Mouse (Mus musculus) cerebellum, adult 11 months (tissue): Measurements from ENCODE around the gene AI413582.
A peak's percentile ranks its signal among the peaks of the same experiment; 100 is the strongest.

ENCODE experiments used
- DNase-seq: peaks from one replicate; pipeline ENCODE4 v3.0.0; 2022

AI413582 gene

DNA sequence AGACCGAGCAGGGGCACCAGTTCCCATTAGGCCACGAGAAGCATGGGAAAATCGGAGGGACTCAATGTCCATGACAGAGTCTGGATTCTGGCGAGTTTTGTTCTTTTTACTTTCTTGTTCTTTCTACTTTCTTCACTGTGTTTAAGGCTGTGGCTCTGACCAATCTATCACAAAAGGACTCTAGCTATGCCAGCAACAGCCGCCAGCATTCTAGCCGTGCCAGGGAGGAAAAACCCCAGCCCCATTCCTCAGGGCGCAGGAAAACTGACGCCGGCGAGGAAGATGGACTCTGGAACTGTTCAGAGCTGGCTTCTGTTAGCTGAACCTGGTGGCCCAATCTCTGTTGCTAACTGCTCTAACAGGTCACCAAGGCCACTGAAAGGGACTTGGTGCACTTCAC is 12.9 kb upstream of the AI413582 start:
- DNase-seq: no peak

DNA sequence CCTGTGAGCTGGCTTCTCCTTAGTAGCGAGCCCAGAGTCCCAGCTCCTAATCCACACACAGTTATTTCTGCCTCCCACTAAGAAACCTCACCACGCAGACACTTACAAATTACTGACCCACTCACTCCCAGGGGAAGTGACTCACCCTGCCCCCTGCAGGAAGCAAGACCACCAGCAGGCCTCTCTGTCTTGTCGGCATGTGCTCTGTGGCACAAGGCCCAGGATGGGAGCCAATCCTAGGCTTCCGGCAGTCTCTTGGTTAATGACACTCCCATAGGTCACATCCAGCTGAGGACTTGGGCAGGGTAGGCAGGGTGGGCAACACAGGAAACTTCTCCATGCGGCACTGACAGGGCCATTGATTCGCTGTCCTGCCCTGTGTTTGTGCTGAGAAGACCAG is 11.9 kb upstream of the AI413582 start:
- DNase-seq: no peak

DNA sequence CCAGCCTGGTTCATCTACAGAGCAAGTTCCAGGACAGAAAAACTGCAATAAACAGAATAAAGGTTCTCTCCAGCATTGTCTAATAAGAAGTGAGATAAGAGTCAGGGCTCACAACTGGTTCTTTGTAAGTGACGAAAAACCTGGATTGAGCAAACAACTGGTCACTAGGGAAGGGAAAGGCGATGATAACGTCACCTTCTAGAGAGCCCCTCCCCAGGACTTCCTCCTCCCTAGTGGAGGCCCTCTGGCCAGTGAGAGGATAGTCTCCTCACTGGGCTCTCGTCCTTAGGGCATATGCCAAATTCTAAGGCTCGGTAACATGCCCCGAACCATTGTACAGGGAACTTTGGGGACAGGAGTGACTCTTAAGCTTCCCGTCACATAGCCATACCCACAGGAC is 10.5 kb upstream of the AI413582 start:
- no peak for DNase-seq

DNA sequence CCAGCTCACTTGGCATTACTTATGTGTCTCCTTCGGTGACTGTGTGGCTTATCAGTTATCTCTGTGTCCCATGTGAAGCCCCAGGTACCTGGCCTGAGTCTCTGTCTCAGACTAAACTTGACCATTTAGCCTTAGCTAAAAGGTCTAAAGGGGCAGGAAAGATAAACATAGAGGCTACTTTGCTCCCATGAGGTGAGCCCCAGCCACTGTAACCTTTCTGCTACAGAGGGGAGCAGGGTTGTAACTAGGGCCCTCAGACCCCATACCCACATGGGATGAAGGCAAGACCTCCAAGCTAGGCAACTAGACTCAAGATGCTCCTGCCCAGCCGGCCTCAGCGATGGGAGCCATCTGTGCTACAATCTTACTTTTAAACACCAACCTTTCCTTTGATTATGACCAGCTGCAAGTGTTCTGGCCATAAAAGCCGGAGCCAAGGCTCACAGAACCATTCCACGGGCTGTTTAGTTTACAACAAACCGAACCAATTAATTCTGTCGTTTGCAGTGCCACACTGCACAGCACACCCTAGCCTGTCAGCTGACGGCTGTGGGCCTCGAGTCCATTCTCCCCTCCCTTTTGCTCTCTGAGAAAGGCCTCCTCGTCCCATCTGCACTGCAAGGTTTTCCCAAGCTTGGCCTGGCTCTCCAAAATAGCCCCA is 9.7 kb upstream of the AI413582 start:
- no peak for DNase-seq

DNA sequence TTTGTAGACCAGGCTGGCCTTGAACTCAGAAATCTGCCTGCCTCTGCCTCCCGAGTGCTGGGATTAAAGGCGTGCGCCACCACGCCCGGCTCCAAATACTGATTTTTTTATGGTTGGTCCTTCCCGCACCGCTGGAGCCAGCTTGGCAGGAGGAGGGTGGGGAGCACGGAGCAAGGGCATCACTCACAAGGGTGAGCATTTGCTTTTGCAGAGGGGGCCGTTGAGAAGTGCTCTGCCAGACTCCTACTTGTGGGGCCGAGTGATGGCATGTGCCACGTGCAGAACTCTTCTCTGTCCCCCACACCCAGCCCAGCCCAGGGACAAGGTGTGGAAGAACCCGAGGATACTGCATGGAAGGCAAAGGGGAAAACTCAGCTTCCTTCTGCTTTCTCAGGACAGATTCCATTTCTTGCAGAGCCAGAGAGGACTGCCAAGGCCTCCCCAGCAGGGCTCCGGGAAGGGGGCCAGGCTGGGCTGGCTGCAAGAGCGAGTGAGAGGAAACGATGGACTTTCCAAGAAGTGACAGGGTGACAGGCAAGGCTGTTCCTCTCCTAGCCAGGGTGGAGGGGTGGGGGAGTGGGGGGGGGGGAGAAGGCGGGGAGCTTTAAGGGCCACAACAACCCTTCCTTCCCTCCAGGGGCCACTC is 9.0 kb upstream of the AI413582 start:
- peak; percentile 91 for DNase-seq

DNA sequence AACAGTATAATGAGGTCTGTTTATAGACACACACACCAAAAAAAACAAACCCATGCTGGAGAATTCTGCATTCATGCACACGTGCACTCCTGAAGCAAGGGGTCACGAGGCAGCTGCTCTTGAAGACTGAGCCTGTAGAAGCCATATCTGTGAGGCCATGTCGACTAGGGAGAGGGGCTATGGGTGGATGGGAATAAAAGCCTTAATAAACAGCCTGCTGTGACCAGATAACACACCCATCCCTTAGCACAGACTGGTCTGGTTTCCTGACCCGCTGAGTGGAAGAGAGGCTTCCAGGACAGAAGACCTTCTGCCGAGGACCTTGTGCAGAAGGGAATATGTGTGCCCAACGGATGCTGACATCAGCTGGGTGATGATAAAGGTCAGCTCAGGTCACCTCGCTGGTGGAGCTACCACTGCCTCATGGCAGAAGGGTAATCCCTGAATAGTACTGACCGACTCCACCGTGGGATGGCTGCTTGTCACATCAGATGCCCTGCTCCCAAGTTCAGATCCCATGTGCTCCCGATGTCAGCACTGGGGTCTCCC is 8.3 kb upstream of the AI413582 start:
- no peak for DNase-seq

DNA sequence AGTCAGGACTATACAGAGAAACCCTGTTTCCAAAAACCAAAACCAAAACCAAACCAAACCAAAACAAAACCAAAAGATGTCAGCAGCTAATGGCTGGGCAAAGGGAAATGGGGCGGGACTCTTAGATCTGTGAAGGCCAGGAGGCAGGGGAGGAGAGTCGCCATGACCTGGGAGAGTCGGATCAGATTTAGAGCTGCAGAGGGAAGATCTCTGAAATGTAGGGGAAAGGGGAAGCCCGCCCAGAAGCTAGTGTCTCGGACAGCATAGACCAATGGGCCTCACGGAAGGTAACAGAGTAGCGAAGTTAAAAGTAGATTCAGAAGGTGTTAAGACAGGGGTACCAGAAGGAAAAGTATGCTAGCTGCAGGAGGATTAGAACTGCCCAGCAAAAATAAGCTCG is 5.8 kb upstream of the AI413582 start:
- DNase-seq: no peak

DNA sequence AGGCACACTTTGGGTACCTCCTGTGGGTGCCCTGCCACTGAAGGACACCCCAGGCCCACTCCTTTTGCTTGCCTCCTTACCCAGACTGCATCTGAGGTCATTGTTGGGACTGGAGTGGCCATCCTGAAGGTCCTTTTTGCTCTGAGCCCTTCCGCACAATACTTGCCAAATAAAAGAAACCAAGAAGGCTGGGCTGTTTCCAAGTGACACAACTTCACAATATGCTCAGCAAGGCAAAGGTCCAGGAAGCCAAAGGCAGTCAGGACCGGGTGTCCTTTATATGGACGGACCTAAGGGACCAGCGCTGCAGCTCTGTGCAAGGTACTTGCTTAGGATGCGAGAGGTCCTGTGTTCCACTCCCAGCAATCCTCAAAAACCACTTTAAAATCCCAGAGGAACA is 2.7 kb upstream of the AI413582 start:
- no peak for DNase-seq

DNA sequence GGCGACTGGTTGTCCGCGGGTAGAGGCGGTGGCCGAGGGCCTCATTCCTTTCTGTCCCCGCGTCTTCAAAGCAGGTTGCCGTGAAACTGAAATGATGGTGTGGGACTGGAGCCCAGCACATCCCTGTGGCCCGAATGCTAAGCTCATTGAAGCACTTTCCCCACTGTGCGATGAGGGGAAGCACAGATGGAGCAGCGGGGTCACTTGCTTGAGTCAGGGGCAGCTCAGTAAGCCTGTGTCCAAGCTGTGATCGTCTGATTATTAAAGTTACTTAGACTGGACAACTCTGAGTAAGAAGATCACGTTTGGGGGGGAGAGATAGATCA is 349 bp upstream of the AI413582 start:
- DNase-seq: no peak

DNA sequence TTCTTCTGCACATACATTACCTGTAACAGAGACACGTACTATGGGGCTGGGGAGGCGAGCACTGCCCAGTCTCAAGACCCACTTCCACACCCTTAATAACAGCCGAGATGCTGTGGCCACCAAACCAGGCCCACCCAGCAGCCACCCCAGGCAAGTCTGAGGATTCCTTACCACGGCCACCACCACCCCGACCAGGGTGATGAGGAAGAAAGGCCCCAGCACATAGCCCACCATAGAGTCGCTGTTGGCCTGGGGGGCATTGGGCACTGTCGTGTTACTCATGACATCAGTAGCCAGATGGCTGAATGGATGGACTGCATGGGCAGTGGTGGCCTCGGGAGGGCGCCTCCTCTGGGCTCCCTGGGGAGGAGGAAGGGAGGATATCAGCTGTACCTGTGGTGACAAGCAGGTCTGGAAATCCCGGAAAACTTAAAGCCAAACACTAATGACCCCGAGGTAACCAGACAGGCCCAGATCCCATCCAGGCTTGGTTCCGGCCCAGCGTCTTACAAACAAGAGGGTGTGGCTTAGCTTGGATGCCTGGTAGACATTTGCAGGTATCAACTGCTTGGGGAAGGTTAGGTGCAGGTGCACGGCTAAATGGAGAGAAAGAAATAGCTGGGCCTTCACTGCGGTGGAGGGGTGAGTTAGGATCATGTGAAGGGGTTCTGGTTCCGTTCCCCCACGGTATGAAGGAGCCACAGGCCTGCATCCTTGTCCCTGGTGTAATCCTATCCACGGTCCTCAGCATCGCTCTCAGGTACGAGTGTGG is 979 bp downstream of the AI413582 start:
- no peak for DNase-seq

DNA sequence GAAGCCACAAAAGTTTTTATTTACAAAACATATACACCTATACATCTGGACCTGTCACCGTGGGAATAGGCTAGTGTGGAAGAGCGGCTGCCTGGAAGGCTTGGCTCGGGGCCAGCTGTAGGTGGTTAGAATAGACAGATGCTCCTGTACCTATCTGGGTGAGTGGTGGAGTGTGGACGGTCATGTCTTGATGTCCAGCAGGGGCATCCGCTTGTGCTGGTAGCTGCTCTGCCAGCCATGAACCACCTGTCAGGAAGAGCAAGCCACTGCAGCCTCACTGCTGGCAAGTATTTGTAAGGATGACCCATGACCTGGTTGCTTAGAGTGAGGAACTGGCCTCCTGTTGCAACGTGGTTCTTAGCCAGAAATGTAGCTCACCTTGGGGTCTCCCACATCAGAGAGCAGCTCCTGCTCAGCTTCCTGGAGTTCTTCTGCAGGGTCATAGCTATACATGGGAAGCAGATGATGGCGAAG is 1.7 kb downstream of the AI413582 start:
- no peak for DNase-seq

DNA sequence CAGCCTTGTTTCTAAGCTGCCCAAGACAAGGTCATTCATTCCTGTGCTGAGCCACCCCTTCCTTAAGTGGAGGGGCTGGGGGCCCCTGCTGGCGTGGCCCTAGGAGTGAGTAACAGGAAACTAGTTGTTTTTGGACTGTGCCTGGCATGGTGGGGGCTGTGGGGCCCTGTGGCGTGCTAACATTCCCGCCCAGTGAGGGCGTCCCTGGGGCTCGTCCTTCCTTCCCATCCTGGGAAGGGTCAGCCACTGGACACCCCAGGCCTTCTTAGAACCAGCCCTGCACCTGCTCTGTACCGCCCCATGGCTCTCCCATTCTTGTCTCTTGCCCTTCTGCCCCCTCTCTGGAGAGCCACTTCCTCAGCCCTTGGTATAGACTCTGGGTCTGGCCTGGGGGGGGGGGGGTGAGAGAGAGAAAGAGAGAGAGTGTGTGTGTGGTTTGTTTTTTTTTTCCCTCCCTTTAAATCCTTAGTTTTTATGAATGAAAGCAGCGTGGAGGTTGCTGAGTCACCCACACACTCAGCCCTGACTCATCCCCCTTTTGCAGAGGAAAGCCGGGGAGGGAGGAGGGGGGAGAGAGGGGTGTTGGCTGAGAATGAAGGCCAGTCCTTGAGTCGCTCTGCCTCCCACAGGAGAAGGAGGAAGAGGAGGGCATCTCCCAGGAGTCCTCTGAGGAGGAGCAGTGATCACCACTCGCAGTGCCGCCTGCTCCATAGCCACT is 3.6 kb downstream of the AI413582 start:
- no peak for DNase-seq

DNA sequence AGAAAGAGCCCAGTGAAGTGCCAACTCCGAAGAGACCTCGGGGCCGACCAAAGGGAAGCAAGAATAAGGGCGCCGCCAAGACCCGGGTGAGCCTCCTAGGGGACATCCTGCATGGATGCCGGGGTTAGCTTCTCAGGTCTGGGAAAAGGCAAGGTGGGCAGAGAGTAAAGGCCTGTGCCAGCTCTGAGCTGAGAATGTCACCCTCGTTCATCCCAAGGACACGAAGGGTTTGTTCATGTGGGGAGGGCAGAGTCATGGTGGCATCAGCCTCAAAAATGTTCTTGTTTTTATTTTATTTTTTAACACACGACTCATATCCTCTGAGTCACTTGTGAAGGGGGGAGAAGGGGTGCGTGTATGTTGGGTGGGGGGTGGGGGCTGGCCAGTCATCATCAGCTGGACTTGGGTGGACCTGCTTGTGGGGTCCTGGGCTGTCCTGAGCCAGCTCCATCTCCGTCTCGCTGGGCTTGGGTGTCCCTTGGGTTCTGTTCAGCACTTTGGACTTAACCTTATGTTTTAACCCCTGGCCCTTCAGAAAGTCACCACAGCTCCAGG is 4.6 kb downstream of the AI413582 start:
- DNase-seq: no peak

DNA sequence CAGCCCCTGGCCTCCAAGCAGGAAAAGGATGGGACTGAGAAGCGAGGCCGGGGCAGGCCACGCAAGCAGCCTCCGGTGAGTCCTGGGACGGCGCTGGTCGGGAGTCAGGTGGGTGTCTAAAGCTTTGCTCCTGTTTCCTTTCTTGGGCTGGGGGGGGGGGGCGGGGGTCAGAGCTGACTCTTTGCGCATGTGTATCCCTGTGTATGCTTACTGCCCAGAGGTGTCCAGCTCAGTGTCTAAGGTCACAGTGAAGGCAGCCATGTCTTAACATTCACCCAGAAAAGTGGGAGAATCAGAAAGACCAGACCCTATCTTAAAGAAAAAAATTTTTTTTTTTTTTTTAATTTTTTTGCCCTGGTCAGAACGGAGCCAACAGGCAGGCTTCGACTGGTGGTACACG is 6.0 kb downstream of the AI413582 start:
- DNase-seq: no peak

DNA sequence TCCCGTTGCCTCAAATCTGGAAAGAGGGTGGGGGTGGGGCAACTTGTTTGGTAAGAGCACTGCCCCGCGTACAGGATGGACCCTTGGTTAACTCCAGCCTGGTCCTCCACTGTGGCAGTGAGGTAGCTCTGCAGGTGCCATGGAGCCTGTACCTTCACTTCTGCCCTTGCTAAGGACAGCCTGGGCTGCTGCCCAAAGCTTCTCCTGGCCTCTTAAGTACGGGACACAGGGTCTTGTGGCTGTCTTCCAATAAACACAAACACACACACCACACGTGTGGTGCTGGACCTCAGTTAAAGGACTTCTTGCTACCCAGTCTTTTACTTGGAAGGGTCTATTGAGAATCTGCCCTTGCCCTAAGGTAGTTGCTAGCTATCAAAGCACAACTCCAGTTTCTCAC is 6.7 kb downstream of the AI413582 start:
- DNase-seq: no peak

DNA sequence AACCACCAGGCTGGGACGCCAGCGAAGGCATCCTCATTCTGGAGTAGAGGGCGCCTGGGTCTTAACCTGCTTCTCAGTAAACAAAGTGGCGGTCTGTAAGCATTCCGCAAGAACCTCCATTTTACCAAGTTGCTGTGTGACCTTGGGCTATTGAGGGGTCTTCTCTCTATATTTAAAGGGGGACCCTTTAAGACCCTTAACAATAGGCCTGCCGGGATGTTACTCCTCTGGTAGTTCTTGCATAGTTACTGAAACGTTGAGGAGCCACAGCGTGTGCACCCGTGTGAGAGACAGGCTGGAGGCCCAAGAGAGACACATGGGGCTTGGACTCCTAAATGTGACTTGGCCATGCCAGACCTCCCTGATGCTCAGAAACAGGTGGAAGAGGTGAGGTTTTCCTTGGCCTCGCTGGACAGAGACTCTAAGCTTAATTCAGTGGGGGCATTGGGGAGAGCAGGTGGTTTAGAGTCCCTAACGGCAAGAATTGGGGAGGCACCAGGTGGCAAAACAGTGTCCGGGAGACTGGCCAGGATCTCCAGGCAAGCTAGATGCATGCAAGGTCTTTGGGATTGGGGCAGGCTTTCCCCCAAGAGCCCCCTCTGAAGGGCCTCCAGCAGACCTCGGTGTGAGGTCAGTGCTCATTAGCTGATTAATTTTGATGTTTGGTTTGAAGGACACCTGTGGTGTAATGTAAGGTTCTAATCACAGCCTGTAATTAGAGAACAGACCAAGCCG is 7.5 kb downstream of the AI413582 start:
- DNase-seq: peak; percentile 68

DNA sequence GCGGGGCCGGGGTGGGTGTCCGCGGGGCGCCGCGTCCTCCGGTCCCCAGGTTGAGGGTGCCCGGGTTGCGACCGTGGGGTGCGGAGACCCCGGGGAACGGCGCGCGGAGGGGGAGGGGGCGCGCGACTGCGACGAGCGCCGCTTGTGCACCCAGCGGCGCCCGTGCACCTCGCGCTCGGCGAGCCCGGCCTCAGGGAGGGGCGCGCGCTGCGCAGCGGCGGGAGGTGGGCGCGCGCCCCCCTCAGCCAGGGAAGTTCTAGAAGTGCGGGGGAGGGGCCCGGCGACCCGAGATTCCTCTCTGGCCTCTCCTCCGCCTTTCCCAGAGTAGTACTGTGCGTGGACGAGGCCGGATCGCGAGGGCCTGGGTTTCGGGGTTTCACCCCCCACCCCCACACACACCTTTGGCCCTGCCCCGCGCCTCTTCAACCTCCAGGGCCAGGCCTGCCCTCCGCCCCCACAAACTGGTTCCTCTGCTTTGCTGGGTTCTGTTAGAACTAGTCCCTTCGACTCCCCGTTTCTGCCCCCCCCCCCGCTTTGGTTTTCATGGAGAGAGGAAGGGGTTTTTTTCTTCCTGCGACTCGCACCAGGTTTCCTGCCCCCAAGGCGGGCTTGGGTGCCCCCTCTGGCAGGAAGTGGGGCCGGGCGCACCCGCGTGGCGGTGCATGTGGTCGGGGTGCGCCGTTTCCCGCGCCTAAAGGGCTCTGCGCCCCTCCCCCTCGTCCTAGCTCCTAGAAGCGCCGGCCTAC is 8.2 kb downstream of the AI413582 start:
- no peak for DNase-seq

DNA sequence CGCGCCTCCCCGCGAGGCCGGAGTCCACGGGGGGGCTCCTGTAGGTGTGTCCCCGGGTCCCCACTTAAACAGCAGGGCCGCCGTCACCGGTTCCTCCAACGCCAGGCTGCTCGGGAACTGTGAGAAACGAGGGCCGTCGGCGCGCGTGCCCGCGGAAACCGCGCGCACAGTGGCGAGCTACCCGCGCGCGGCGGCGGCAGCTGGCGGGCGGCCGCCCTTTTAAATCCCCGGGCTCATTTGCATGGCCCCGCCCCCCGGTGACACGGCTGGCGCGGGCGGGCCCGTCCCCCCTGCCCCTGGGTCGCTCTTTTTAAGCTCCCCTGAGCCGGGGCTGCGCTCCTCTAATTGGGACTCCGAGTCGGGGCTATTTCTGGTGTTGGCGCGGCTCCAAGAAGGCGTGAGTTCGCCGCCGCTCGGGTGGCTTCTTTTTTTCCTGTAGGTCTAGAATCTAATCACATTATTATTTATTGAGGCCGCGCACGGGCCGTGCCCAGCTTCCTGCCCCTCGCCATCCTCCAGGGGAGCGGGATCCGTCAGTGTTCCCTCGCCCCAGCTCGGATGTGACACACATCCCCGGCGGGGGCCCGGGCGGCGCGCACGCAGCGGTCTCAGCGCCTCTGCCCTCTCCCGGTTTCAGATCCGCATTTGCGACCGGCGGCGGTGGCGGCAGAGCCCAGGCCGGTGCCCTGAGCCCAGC is 9.1 kb downstream of the AI413582 start, which contains the start of gene Hmga1:
Hmga1 (plus strand) TSS at position 183 of the 697 bp plus-strand sequence.
- DNase-seq: peak; percentile 84

DNA sequence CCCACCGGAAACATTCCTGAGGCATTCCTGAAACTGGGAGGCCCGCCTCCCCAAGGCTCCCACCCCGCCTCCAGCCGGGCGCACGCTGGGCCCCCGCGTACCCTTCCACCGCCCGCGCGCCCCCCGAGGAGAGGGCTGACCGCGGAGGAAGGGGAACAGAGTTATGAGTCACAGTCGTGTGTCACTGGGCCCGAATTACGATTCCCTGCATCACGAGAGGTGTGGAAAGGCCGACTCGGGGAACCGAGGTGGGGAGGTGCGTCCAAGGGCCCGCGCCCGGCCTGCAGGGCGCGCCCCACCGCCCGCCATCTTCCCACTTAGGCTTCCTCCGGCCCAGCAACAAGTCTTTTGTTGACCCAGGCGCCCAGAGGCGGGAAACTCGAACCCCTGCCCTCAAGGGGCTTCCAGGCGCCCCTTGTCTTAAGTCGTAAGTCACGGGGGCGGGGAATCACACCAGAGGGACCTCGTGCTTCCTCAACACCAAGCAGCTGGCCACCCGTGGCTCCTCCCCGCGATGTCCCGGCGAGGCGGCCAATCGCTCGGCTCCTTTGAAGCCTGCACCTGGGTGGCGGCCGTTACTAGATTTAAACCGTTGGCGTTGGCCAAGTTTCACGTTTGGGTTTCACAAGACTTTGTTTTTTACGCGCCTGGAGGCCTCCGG is 9.9 kb downstream of the AI413582 start:
- DNase-seq: no peak

DNA sequence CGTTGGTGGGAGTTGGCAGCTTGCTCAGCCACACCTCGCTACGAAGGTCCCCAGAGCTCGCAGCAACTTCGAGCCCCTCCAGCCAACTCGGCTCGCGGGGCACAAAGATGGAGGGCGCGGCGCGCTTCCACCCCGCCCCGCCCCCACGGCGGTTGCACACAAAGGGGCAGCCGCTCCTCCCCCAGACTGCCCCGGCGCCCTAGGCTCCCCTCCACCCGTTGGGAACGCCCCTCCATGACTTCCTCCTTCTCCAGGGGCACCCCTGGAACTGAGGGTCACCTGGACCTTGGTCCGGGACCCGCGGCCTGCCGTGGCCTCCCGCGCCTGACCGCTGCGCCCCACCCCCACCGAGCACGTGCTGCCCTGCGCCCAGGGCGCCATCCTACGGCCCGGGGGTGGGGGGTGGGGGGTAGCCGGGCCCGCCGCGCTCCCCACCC is 10.5 kb downstream of the AI413582 start:
- no peak for DNase-seq
